Mouse (Mus musculus) myocyte (in vitro differentiated cells): ENCODE results near the gene Ada. TPM values are rescaled to one million over a fixed set of nuclear protein-coding genes. Genes with fewer than 3 reads are reported as not detected.

Experiments
- H3K27me3 ChIP-seq: one replicate; pipeline ENCODE4 v1.6.1; 2011; ENCODE audit not compliant: control insufficient read depth, insufficient read depth, insufficient read length
- H3K36me3 ChIP-seq: one replicate; pipeline ENCODE4 v1.6.1; 2011; ENCODE audit not compliant: control insufficient read depth, insufficient read depth
- H3K4me2 ChIP-seq: one replicate; pipeline ENCODE4 v1.6.1; 2011; ENCODE audit warnings: low read depth, control low read depth
- H3K4me3 ChIP-seq: one replicate; pipeline ENCODE4 v1.5.1; 2011; ENCODE audit warnings: mild to moderate bottlenecking, control low read depth, moderate library complexity
- H3K79me2 ChIP-seq: one replicate; pipeline ENCODE4 v1.6.1; 2011; ENCODE audit not compliant: control insufficient read depth, insufficient read depth
- H3ac ChIP-seq: one replicate; pipeline ENCODE4 v1.6.1; 2011; ENCODE audit not compliant: control insufficient read depth, insufficient read length
- CEBPB ChIP-seq: IDR thresholded peaks from 2 replicates; pipeline ENCODE4 v1.6.1; 2011; ENCODE audit warnings: mild to moderate bottlenecking, moderate library complexity; ENCODE audit not compliant: poor library complexity, insufficient read depth, severe bottlenecking
- E2F4 ChIP-seq: IDR thresholded peaks from one replicate; pipeline ENCODE4 v1.6.1; 2011; ENCODE audit warnings: mild to moderate bottlenecking, control low read depth, moderate library complexity; ENCODE audit not compliant: insufficient read depth
- MAX ChIP-seq: IDR thresholded peaks from one replicate; pipeline ENCODE4 v1.6.1; 2011; ENCODE audit warnings: low read depth, mild to moderate bottlenecking, control low read depth
- MYOD1 ChIP-seq, 3 experiments: IDR thresholded peaks; one replicate each; pipeline ENCODE4 v1.6.1; 2011; ENCODE audit warnings: control low read depth in 2 of 3, low read depth in 2 of 3, mild to moderate bottlenecking in 2 of 3, moderate library complexity in 1 of 3; ENCODE audit not compliant: insufficient read length in 2 of 3, control insufficient read depth in 1 of 3
- MYOG ChIP-seq, 3 experiments: IDR thresholded peaks; one replicate each; pipeline ENCODE4 v1.6.1; 2011; ENCODE audit warnings: control low read depth in 2 of 3, low read depth in 2 of 3, mild to moderate bottlenecking in 2 of 3; ENCODE audit not compliant: insufficient read length in 2 of 3, control insufficient read depth in 1 of 3, insufficient read depth in 1 of 3
- POLR2A ChIP-seq: IDR thresholded peaks from one replicate; pipeline ENCODE4 v1.6.1; 2011; ENCODE audit warnings: low read depth, mild to moderate bottlenecking, control low read depth, moderate library complexity; ENCODE audit not compliant: insufficient read length
- POLR2AphosphoS2 ChIP-seq: IDR thresholded peaks from one replicate; pipeline ENCODE4 v1.6.1; 2011; ENCODE audit warnings: low read depth, control low read depth; ENCODE audit not compliant: insufficient read length
- REST ChIP-seq: IDR thresholded peaks from one replicate; pipeline ENCODE4 v1.6.1; 2011; ENCODE audit warnings: mild to moderate bottlenecking, control low read depth, moderate library complexity; ENCODE audit not compliant: insufficient read depth, insufficient read length
- SRF ChIP-seq: IDR thresholded peaks from one replicate; pipeline ENCODE4 v1.6.1; 2011; ENCODE audit warnings: low read depth; ENCODE audit not compliant: control insufficient read depth, insufficient read length
- TCF12 ChIP-seq: IDR thresholded peaks from one replicate; pipeline ENCODE4 v1.6.1; 2011; ENCODE audit warnings: mild to moderate bottlenecking, control low read depth; ENCODE audit not compliant: poor library complexity, insufficient read depth, severe bottlenecking
- TCF3 ChIP-seq: IDR thresholded peaks from one replicate; pipeline ENCODE4 v1.6.1; 2011; ENCODE audit warnings: low read depth, control low read depth; ENCODE audit not compliant: insufficient read length
- USF1 ChIP-seq: IDR thresholded peaks from one replicate; pipeline ENCODE4 v1.6.1; 2011; ENCODE audit warnings: low read depth, mild to moderate bottlenecking, control low read depth, moderate library complexity
- polyA plus RNA-seq: library from polyadenylated mRNA; unstranded; fragments of >200 nt; fragmentation: generic; extraction: Trizol; gene quantifications from one replicate; pipeline ENCODE4 v1.2.1, GENCODE M21; 2012; ENCODE audit warnings: missing spikeins

Ada gene
- polyA plus RNA-seq, 1 experiment = 0.60 TPM

GRCm38 (mm10) chr2:163776661-163777060 is 26.6 kb upstream of the Ada start:
- peaks cover 45% of the 10 kb centered on the region for H3K27me3 ChIP-seq
- no peak for TF ChIP-seq TCF3
- no peak for TF ChIP-seq SRF
- TF ChIP-seq MAX = no peak
- no peak for TF ChIP-seq MYOG (IDR thresholded peaks at IDR 0.05; ENCODE audit: control insufficient read depth in 1 of 3, insufficient read depth in 1 of 3, insufficient read length in 2 of 3, low read depth in 2 of 3)
- no peak for TF ChIP-seq CEBPB
- TF ChIP-seq TCF12 = no peak
- no peak for TF ChIP-seq MYOD1 (IDR thresholded peaks at IDR 0.05; ENCODE audit: control insufficient read depth in 1 of 3, insufficient read length in 2 of 3, low read depth in 2 of 3)
- no peak overlapping the region for H3K4me3 ChIP-seq
- no peak overlapping the region for H3K4me2 ChIP-seq
- no peak overlapping the region for H3ac ChIP-seq
- no peaks in the 10 kb centered on the region for H3K36me3 ChIP-seq
- no peaks in the 10 kb centered on the region for H3K79me2 ChIP-seq

GRCm38 (mm10) chr2:163770731-163771130 is 20.7 kb upstream of the Ada start:
- Histone ChIP-seq H3K36me3 (no peaks in the 10 kb centered on the region), H3ac (no peak overlapping the region), H3K4me2 (no peak overlapping the region), H3K27me3 (peaks cover 23% of the 10 kb centered on the region), H3K4me3 (no peak overlapping the region), H3K79me2 (no peaks in the 10 kb centered on the region)
- TF ChIP-seq SRF (no peak), POLR2A (no peak), MYOG (IDR thresholded peaks at IDR 0.05; ENCODE audit: control insufficient read depth in 1 of 3, insufficient read depth in 1 of 3, insufficient read length in 2 of 3, low read depth in 2 of 3) (no peak), REST (no peak), MYOD1 (IDR thresholded peaks at IDR 0.05; ENCODE audit: control insufficient read depth in 1 of 3, insufficient read length in 2 of 3, low read depth in 2 of 3) (no peak), MAX (no peak), TCF12 (no peak), E2F4 (no peak), POLR2AphosphoS2 (no peak), TCF3 (no peak), CEBPB (no peak), USF1 (no peak)

GRCm38 (mm10) chr2:163766890-163767289 is 16.9 kb upstream of the Ada start:
- Histone ChIP-seq H3K27me3 (peaks cover 28% of the 10 kb centered on the region), H3K36me3 (no peaks in the 10 kb centered on the region)
- TF ChIP-seq SRF (no peak), REST (no peak), MAX (no peak), TCF3 (no peak), MYOD1 (IDR thresholded peaks at IDR 0.05; ENCODE audit: control insufficient read depth in 1 of 3, insufficient read length in 2 of 3, low read depth in 2 of 3) (no peak), USF1 (no peak), MYOG (IDR thresholded peaks at IDR 0.05; ENCODE audit: control insufficient read depth in 1 of 3, insufficient read depth in 1 of 3, insufficient read length in 2 of 3, low read depth in 2 of 3) (no peak), POLR2A (no peak), POLR2AphosphoS2 (no peak)

GRCm38 (mm10) chr2:163766261-163766660 is 16.2 kb upstream of the Ada start:
- peaks cover 22% of the 10 kb centered on the region for H3K27me3 ChIP-seq
- TF ChIP-seq SRF (no peak), REST (no peak), TCF12 (no peak), E2F4 (no peak), POLR2A (no peak), USF1 (no peak), CEBPB (no peak), MAX (no peak), MYOD1 (IDR thresholded peaks at IDR 0.05; ENCODE audit: control insufficient read depth in 1 of 3, insufficient read length in 2 of 3, low read depth in 2 of 3) (no peak), TCF3 (no peak), MYOG (IDR thresholded peaks at IDR 0.05; ENCODE audit: control insufficient read depth in 1 of 3, insufficient read depth in 1 of 3, insufficient read length in 2 of 3, low read depth in 2 of 3) (no peak), POLR2AphosphoS2 (no peak)
- no peaks in the 10 kb centered on the region for H3K79me2 ChIP-seq
- H3K4me3 ChIP-seq = no peak overlapping the region
- no peaks in the 10 kb centered on the region for H3K36me3 ChIP-seq
- no peak overlapping the region for H3ac ChIP-seq
- no peak overlapping the region for H3K4me2 ChIP-seq

More at GRCm38 (mm10) chr2:163766890-163767289, 16.9 kb upstream of the Ada start:
- no peak overlapping the region for H3ac ChIP-seq
- H3K4me2 ChIP-seq = no peak overlapping the region
- H3K79me2 ChIP-seq = no peaks in the 10 kb centered on the region
- H3K4me3 ChIP-seq = no peak overlapping the region

GRCm38 (mm10) chr2:163761402-163761801 is 11.4 kb upstream of the Ada start:
- peaks cover 15% of the 10 kb centered on the region for H3K27me3 ChIP-seq
- no peak overlapping the region for H3K4me2 ChIP-seq
- TF ChIP-seq CEBPB = no peak
- no peak for TF ChIP-seq MYOD1 (IDR thresholded peaks at IDR 0.05; ENCODE audit: control insufficient read depth in 1 of 3, insufficient read length in 2 of 3, low read depth in 2 of 3)
- TF ChIP-seq TCF3 = no peak
- no peak for TF ChIP-seq SRF
- no peaks in the 10 kb centered on the region for H3K36me3 ChIP-seq
- H3ac ChIP-seq = no peak overlapping the region
- H3K79me2 ChIP-seq = no peaks in the 10 kb centered on the region
- H3K4me3 ChIP-seq = no peak overlapping the region
